Mouse (Mus musculus) stomach, embryonic 15.5 days (tissue): ENCODE measurements around the gene Grrp1. TPM values are rescaled to one million over a fixed set of nuclear protein-coding genes. Genes with fewer than 3 reads are reported as not detected.
A peak's percentile ranks its signal among the peaks of the same experiment; 100 is the strongest.

ENCODE experiments used
- ATAC-seq: fragments of 200-750 bp; cut with Nextera tagmentation; 2 replicates; pipeline ENCODE4 v1.8.0; 2017; ENCODE audit warnings: low read depth, moderate number of reproducible peaks, moderate TSS enrichment; ENCODE audit not compliant: insufficient read depth, low FRiP score
- H3K27ac ChIP-seq: fragments of 300-500 bp; sonication (generic); 2 replicates; pipeline ENCODE4 v1.5.1; 2015; ENCODE audit warnings: mild to moderate bottlenecking, inconsistent platforms
- H3K27me3 ChIP-seq: fragments of 300-500 bp; sonication (generic); replicated peaks from 2 replicates; pipeline ENCODE4 v1.6.1; 2015; ENCODE audit warnings: inconsistent platforms
- H3K36me3 ChIP-seq: fragments of 300-500 bp; sonication (generic); 2 replicates; pipeline ENCODE4 v1.6.1; 2015; ENCODE audit warnings: inconsistent platforms
- H3K4me1 ChIP-seq: fragments of 300-500 bp; sonication (generic); 2 replicates; pipeline ENCODE4 v1.6.1; 2015; ENCODE audit warnings: inconsistent platforms
- H3K4me2 ChIP-seq: fragments of 300-500 bp; sonication (generic); 2 replicates; pipeline ENCODE4 v1.6.1; 2015; ENCODE audit warnings: mild to moderate bottlenecking, inconsistent platforms
- H3K4me3 ChIP-seq: fragments of 300-500 bp; sonication (generic); replicated peaks from 2 replicates; pipeline ENCODE4 v1.5.1; 2015; ENCODE audit warnings: inconsistent platforms
- H3K9ac ChIP-seq: fragments of 300-500 bp; sonication (generic); 2 replicates; pipeline ENCODE4 v1.6.1; 2015; ENCODE audit warnings: inconsistent platforms
- H3K9me3 ChIP-seq: fragments of 300-500 bp; sonication (generic); 2 replicates; pipeline ENCODE4 v1.6.1; 2016; ENCODE audit warnings: inconsistent platforms
- WGBS: fragments of 180-500 bp; shearing (Covaris S2); methylation state at CpG from one replicate; pipeline ENCODE4 v1.1.7; 2015; 5-methylcytosine and 5-hydroxymethylcytosine counted together
- polyA plus RNA-seq: library from polyadenylated mRNA; unstranded; fragments of >200 nt; fragmentation: Nextera tagmentation; extraction: Ambion mirVana; gene quantifications from 2 replicates; pipeline ENCODE4 v1.2.1, GENCODE M21; 2015

Gene Grrp1
- polyA plus RNA-seq, 1 experiment from 2014 or later = 5.2 TPM

DNA sequence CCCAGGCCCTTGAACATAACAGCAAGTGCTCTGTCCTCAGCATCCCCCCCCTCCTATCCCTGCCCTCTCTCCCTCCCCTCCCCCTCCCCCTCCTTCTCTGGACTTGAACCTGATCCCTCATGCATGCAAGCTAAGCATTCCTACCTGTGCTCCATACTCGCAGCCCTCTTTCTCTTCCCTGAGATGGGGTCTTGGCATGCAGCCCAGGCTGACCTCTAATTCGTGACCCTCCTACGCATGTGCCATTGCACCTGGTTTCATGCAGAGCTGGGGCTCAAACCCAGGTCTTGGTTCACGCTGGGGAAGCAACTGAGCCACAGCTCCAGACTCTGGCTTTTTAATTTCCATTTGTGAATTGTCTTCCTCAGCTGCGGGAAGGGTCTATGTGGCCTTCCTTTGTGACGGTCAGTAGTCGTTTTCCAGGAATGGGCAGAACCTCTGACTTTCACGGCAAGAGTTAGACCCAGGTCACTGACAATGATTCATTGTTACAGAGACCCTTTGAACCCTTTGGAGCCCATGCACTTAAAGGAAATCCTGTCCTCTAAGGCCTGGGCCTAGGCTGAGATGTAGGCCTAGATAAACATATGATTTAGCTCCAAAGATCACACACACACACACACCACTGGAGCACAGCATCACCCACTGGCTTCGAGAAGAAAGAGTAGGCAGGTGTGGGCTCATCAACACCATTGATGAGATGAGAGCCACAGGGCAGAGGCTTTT lies 12.1 kb upstream of the Grrp1 start:
- no peak for ATAC-seq
- H3K4me1 ChIP-seq = no peaks in the 10 kb centered on the region
- H3K4me3 ChIP-seq = no peak overlapping the region
- no peak overlapping the region for H3K4me2 ChIP-seq
- no peaks in the 10 kb centered on the region for H3K27me3 ChIP-seq
- H3K9me3 ChIP-seq = no peaks in the 10 kb centered on the region
- 55% methylated on average over 9 of the region's 9 CpGs for WGBS
- H3K9ac ChIP-seq = no peak overlapping the region
- no peak overlapping the region for H3K27ac ChIP-seq
- no peaks in the 10 kb centered on the region for H3K36me3 ChIP-seq

GRCm38 (mm10) chr4:134263191-134263590 lies 9.3 kb upstream of the Grrp1 start:
- no peaks in the 10 kb centered on the region for H3K27me3 ChIP-seq
- ATAC-seq = no peak

GRCm38 (mm10) chr4:134258354-134258753 lies 4.4 kb upstream of the Grrp1 start:
- no peak overlapping the region for H3K4me3 ChIP-seq
- H3K4me2 ChIP-seq = no peak overlapping the region
- WGBS = 43% methylated on average over 11 of the region's 11 CpGs
- no peak overlapping the region for H3K9ac ChIP-seq
- no peak for ATAC-seq
- no peak overlapping the region for H3K27ac ChIP-seq
- peaks cover 3% of the 10 kb centered on the region for H3K27me3 ChIP-seq
- H3K36me3 ChIP-seq = no peaks in the 10 kb centered on the region
- peaks cover 20% of the 10 kb centered on the region for H3K4me1 ChIP-seq
- no peaks in the 10 kb centered on the region for H3K9me3 ChIP-seq

More at GRCm38 (mm10) chr4:134263191-134263590, 9.3 kb upstream of the Grrp1 start:
- Histone ChIP-seq H3K9me3 (no peaks in the 10 kb centered on the region), H3K27ac (no peak overlapping the region), H3K9ac (no peak overlapping the region), H3K4me2 (no peak overlapping the region), H3K36me3 (no peaks in the 10 kb centered on the region), H3K4me3 (no peak overlapping the region), H3K4me1 (no peaks in the 10 kb centered on the region)
- 37% methylated on average over 6 of the region's 6 CpGs for WGBS

DNA sequence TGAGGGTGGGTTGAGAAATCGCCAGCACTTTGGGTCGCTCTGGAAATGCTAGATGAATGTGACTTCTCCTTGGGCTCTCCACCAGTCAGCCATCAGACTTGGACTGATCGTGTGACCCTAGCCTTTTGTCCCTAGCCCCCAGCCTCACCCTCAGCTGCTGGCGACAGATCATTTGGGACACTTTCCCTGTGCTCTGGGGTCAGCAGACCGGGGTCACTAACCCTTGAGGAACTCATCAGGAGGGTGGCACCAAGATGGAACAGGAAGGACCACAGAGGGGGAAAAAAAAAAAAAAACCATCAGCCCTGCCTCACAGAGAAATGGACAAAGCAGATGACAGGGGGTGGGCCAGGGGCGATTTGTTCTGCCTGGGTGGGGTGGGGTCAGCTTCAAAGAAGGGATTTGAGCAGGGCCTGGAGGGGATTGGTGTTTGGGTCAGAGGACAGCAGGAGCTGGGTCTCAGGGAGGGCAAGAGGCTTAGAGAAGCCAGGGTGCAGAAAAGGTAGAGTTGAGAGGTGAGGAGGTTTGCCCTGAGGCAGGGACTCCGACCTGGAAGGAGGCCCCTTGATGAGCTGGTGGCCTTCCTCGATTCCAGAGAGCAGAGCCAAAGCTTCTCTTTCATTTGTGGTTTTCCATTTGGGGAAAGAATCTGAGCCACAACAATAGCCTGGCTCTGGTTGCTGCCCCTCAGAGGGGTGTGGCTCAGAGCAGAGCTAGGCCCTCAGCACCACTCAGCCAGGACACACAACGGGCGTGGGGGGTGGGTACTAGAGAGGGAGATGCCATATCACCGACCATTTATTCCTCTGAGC lies 3.5 kb upstream of the Grrp1 start:
- Histone ChIP-seq H3K4me1 (peaks cover 22% of the 10 kb centered on the region), H3K4me2 (no peak overlapping the region), H3K27me3 (peaks cover 12% of the 10 kb centered on the region), H3K4me3 (no peak overlapping the region), H3K27ac (peak overlapping the region; percentile 16; the same call in 1 of the 2 replicates), H3K36me3 (no peaks in the 10 kb centered on the region), H3K9ac (no peak overlapping the region), H3K9me3 (no peaks in the 10 kb centered on the region)
- ATAC-seq = no peak
- WGBS = 31% methylated on average over 11 of the region's 11 CpGs

GRCm38 (mm10) chr4:134256407-134257197 lies 2.7 kb upstream of the Grrp1 start:
- H3K4me3 ChIP-seq = no peak overlapping the region
- no peaks in the 10 kb centered on the region for H3K36me3 ChIP-seq
- peak overlapping the region; percentile 16; the same call in 1 of the 2 replicates for H3K27ac ChIP-seq
- peaks cover 20% of the 10 kb centered on the region for H3K27me3 ChIP-seq
- peaks cover 28% of the 10 kb centered on the region for H3K4me1 ChIP-seq
- ATAC-seq = 0 out of 2 replicates have a peak, but pooled peaks have one; percentile 8
- H3K4me2 ChIP-seq = peak overlapping the region; percentile 17; the same call in 1 of the 2 replicates
- H3K9ac ChIP-seq = no peak overlapping the region
- WGBS = 23% methylated on average over 19 of the region's 19 CpGs
- no peaks in the 10 kb centered on the region for H3K9me3 ChIP-seq

- Histone ChIP-seq H3K4me1 (peaks cover 35% of the 10 kb centered on the region), H3K36me3 (no peaks in the 10 kb centered on the region), H3K4me2 (no peak overlapping the region), H3K27me3 (peaks cover 28% of the 10 kb centered on the region), H3K9me3 (no peaks in the 10 kb centered on the region), H3K9ac (no peak overlapping the region), H3K4me3 (no peak overlapping the region), H3K27ac (no peak overlapping the region)
- WGBS = 43% methylated on average over 4 of the region's 4 CpGs
- ATAC-seq = no peak
These were observed 1.9 kb upstream of the Grrp1 start for GRCm38 (mm10) chr4:134255854-134256253.

DNA sequence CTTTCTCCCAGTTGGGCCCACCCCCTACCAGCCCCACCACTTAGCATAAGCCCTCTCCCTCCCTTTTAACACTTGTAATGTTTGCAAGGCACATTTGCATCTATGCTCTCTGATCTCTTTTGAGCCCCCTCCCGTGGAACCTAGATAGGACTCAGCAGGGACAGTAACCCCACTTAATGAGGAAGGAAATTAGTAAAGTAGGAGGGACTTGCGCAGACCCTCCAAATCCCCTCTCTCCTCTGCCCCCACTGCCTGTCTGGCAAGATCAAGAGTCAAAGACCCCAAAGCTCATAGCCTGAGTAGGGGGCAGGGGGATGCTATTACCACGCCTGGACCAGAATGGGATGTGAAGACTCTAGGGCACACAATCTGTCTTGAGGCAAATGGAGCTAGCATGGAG lies 929 bp upstream of the Grrp1 start:
- Histone ChIP-seq H3K27me3 (peaks cover 38% of the 10 kb centered on the region), H3K4me1 (peaks cover 44% of the 10 kb centered on the region), H3K9me3 (no peaks in the 10 kb centered on the region), H3K9ac (no peak overlapping the region), H3K27ac (no peak overlapping the region), H3K36me3 (no peaks in the 10 kb centered on the region), H3K4me2 (no peak overlapping the region), H3K4me3 (no peak overlapping the region)
- 50% methylated on average over 3 of the region's 3 CpGs for WGBS
- ATAC-seq = no peak

- Histone ChIP-seq H3K4me1 (peaks cover 51% of the 10 kb centered on the region), H3K4me3 (peak overlapping the region; percentile 47), H3K9ac (no peak overlapping the region; the same call in 1 of the 2 replicates), H3K27ac (0 out of 2 replicates have a peak overlapping the region, but pooled peaks have one; percentile 1), H3K27me3 (peaks cover 44% of the 10 kb centered on the region), H3K9me3 (no peaks in the 10 kb centered on the region), H3K36me3 (no peaks in the 10 kb centered on the region), H3K4me2 (peak overlapping the region; percentile 43)
- WGBS = 28% methylated on average over 15 of the region's 15 CpGs
- no peak for ATAC-seq
These were observed 790 bp downstream of the Grrp1 start for GRCm38 (mm10) chr4:134252911-134253721.

DNA sequence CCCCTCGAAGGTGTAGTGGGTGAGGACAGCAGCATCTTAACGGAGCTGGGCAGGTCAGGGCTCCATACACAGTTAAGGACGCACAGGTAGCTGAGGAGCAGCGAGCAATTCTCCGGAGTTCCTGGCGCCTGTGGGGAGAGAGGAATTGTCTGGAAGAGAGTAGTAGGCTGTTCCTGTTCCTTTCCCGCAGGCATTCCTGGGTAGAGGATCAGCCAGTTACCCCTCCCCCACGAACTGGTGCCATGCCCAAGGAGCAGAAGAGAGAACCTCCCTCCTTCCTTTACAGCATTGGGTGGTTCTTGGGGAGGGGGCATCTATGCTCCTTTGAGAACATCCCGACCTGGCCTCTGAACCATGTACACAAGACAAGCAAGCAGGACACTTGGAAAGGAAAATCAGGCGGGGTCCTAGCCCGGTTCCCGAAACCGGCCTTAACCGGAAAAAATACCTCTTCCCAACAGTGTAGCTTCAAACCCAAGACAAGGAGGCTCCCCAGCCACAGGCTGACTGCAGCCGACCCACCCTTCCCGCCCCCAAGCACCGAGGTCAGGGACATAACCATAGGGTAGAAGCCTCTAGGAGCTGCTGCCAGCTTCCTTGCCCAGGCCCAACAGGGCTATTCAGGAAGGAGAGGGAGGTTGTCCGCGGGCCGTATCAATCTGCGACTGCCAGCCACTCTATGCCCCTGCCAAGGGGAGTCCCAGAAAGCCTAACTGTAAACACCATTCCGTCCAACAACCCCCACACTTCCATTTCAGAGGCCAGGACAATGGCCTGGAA lies 1.6 kb downstream of the Grrp1 start:
- H3K27me3 ChIP-seq = peaks cover 49% of the 10 kb centered on the region
- no peaks in the 10 kb centered on the region for H3K9me3 ChIP-seq
- H3K36me3 ChIP-seq = no peaks in the 10 kb centered on the region
- peaks cover 51% of the 10 kb centered on the region for H3K4me1 ChIP-seq
- peak overlapping the region; percentile 96 for H3K4me2 ChIP-seq
- H3K27ac ChIP-seq = no peak overlapping the region
- 20% methylated on average over 22 of the region's 22 CpGs for WGBS
- peak overlapping the region; percentile 47 for H3K4me3 ChIP-seq
- no peak overlapping the region for H3K9ac ChIP-seq
- no peak for ATAC-seq

GRCm38 (mm10) chr4:134251241-134252130 lies 2.4 kb downstream of the Grrp1 start:
- Histone ChIP-seq H3K4me3 (peak overlapping the region; percentile 47), H3K4me2 (peak overlapping the region; percentile 96), H3K9ac (peak overlapping the region; percentile 40; the same call in 1 of the 2 replicates), H3K27ac (no peak overlapping the region), H3K27me3 (peaks cover 55% of the 10 kb centered on the region), H3K4me1 (peaks cover 46% of the 10 kb centered on the region), H3K36me3 (no peaks in the 10 kb centered on the region), H3K9me3 (no peaks in the 10 kb centered on the region)
- no peak for ATAC-seq
- WGBS = 2% methylated on average over 91 of the region's 91 CpGs
